Mouse (Mus musculus) bone marrow, adult 2 months (tissue): ENCODE data around the gene Il15ra. TPM values are rescaled to one million over a fixed set of nuclear protein-coding genes. Genes with fewer than 3 reads are reported as not detected.
A peak's percentile ranks its signal among the peaks of the same experiment; 100 is the strongest.

Experiments
- H3K27ac ChIP-seq: fragments of 200-500 bp; 2 replicates; pipeline ENCODE4 v1.5.1; 2012; ENCODE audit warnings: low read depth, mild to moderate bottlenecking, control low read depth, inconsistent platforms, low read length; ENCODE audit not compliant: control insufficient read depth, poor library complexity, insufficient read depth
- H3K4me1 ChIP-seq: fragments of 200-500 bp; 2 replicates; pipeline ENCODE4 v1.6.1; 2011; ENCODE audit warnings: low read length; ENCODE audit not compliant: control insufficient read depth, insufficient read depth
- H3K4me3 ChIP-seq: fragments of 200-500 bp; replicated peaks from 2 replicates; pipeline ENCODE3; 2011; ENCODE audit warnings: mild to moderate bottlenecking, low read depth, low read length, control low read depth; ENCODE audit not compliant: control insufficient read depth
- CTCF ChIP-seq: fragments of 200-500 bp; IDR thresholded peaks from 2 replicates; pipeline ENCODE4 v1.5.1; 2011; ENCODE audit warnings: low read length, control low read depth; ENCODE audit not compliant: control insufficient read depth, insufficient read depth
- POLR2A ChIP-seq: fragments of 200-500 bp; IDR thresholded peaks from 2 replicates; pipeline ENCODE4 v1.6.1; 2011; ENCODE audit warnings: low read depth, mild to moderate bottlenecking, control low read depth, low read length, borderline replicate concordance; ENCODE audit not compliant: control insufficient read depth
- WGBS: fragments of 180-500 bp; shearing (Covaris S2); methylation state at CpG from one replicate; pipeline ENCODE4 v1.1.7; 2018; 5-methylcytosine and 5-hydroxymethylcytosine counted together
- polyA plus RNA-seq: library from polyadenylated mRNA; stranded (reverse); fragments of >200 nt; gene quantifications from 2 replicates; pipeline ENCODE4 v1.2.4, GENCODE M21; 2011; ENCODE audit warnings: low replicate concordance; ENCODE audit not compliant: missing spikeins, insufficient read depth, insufficient read length

Il15ra gene
- polyA plus RNA-seq, 1 experiment, result 10.4 TPM

GRCm38 (mm10) chr2:11665326-11665725, 39.8 kb upstream of the Il15ra start:
- Histone ChIP-seq H3K4me3 (no peak overlapping the region), H3K4me1 (peaks cover 2% of the 10 kb centered on the region; the same call in 1 of the 2 replicates), H3K27ac (no peak overlapping the region)
- TF ChIP-seq POLR2A (no peak), CTCF (no peak)
- WGBS, result 88% methylated on average over 3 of the region's 3 CpGs

- TF ChIP-seq POLR2A (no peak), CTCF (peak; percentile 53)
- WGBS, result 25% methylated on average over 3 of the region's 3 CpGs
Observed at GRCm38 (mm10) chr2:11672144-11672543, 32.9 kb upstream of the Il15ra start.

GRCm38 (mm10) chr2:11679626-11680025, 25.5 kb upstream of the Il15ra start:
- no peak for TF ChIP-seq POLR2A
- TF ChIP-seq CTCF, result no peak
- Histone ChIP-seq H3K4me3 (no peak overlapping the region), H3K4me1 (no peaks in the 10 kb centered on the region), H3K27ac (no peak overlapping the region)
- WGBS, result 70% methylated on average over 7 of the region's 7 CpGs

More at GRCm38 (mm10) chr2:11672144-11672543, 32.9 kb upstream of the Il15ra start:
- no peak overlapping the region for H3K4me3 ChIP-seq
- no peaks in the 10 kb centered on the region for H3K4me1 ChIP-seq
- no peak overlapping the region for H3K27ac ChIP-seq

- no peaks in the 10 kb centered on the region for H3K4me1 ChIP-seq
- no peak for TF ChIP-seq CTCF
- no peak for TF ChIP-seq POLR2A
- no peak overlapping the region for H3K27ac ChIP-seq
- H3K4me3 ChIP-seq, result no peak overlapping the region
- 74% methylated on average over 4 of the region's 4 CpGs for WGBS
Observed at GRCm38 (mm10) chr2:11682712-11683111, 22.4 kb upstream of the Il15ra start.

- Histone ChIP-seq H3K4me1 (no peaks in the 10 kb centered on the region), H3K27ac (no peak overlapping the region), H3K4me3 (no peak overlapping the region)
- 58% methylated on average over 4 of the region's 4 CpGs for WGBS
- no peak for TF ChIP-seq CTCF
- no peak for TF ChIP-seq POLR2A
Observed at GRCm38 (mm10) chr2:11686512-11686911, 18.6 kb upstream of the Il15ra start.

GRCm38 (mm10) chr2:11687436-11687835, 17.7 kb upstream of the Il15ra start:
- TF ChIP-seq POLR2A (no peak), CTCF (no peak)
- Histone ChIP-seq H3K4me1 (no peaks in the 10 kb centered on the region; the same call in 1 of the 2 replicates), H3K27ac (no peak overlapping the region), H3K4me3 (no peak overlapping the region)
- 16% methylated on average over 3 of the region's 3 CpGs for WGBS

GRCm38 (mm10) chr2:11690201-11690890, 14.7 kb upstream of the Il15ra start:
- TF ChIP-seq POLR2A (no peak), CTCF (no peak)
- Histone ChIP-seq H3K4me3 (no peak overlapping the region), H3K27ac (no peak overlapping the region), H3K4me1 (no peaks in the 10 kb centered on the region; the same call in 1 of the 2 replicates)
- 48% methylated on average over 8 of the region's 8 CpGs for WGBS

GRCm38 (mm10) chr2:11693352-11693751, 11.7 kb upstream of the Il15ra start:
- H3K4me3 ChIP-seq, result no peak overlapping the region
- 82% methylated on average over 4 of the region's 4 CpGs for WGBS
- no peaks in the 10 kb centered on the region; the same call in 1 of the 2 replicates for H3K4me1 ChIP-seq
- no peak overlapping the region for H3K27ac ChIP-seq
- TF ChIP-seq POLR2A (no peak), CTCF (no peak)

- H3K27ac ChIP-seq, result no peak overlapping the region
- no peaks in the 10 kb centered on the region; the same call in 1 of the 2 replicates for H3K4me1 ChIP-seq
- WGBS, result 54% methylated on average over 2 of the region's 2 CpGs
- no peak overlapping the region for H3K4me3 ChIP-seq
- no peak for TF ChIP-seq CTCF
- TF ChIP-seq POLR2A, result no peak
Observed at GRCm38 (mm10) chr2:11694104-11694503, 11.0 kb upstream of the Il15ra start.
